Mouse (Mus musculus): ENCODE measurements at regions not wholly inside any gene's neighbourhood (a gene's known extent, or its start where the extent isn't known, plus 50 kb on each side); places are given as distances from the start of the nearest gene placed in this dataset.

GRCm38 (mm10) chr6:31156999-31157398 lies 198.1 kb upstream of the Klf14 start:
- 87% methylated on average over 2 of the region's 2 CpGs for WGBS
- no peak overlapping the region for H3K4me3 ChIP-seq (ENCODE audit: insufficient read depth, low read depth, low read length)
- H3K36me3 ChIP-seq (ENCODE audit: control insufficient read depth, insufficient read depth, low read length): peaks cover 6% of the 10 kb centered on the region; the same call in 1 of the 2 replicates
- H3K4me1 ChIP-seq (ENCODE audit: control insufficient read depth, insufficient read depth, low read length): peaks cover 3% of the 10 kb centered on the region; the same call in 1 of the 2 replicates
- DNase-seq: no peak
- no peak overlapping the region for H3K27ac ChIP-seq (ENCODE audit: insufficient read depth, low read depth, low read length)
- no peak for TF ChIP-seq CTCF (conservative IDR thresholded peaks at IDR 0.05; ENCODE audit: insufficient read depth, insufficient read length, low read depth, low read length)
- no peak for TF ChIP-seq POLR2A (IDR thresholded peaks at IDR 0.05; ENCODE audit: low read depth, low read length)
- no peaks in the 10 kb centered on the region for H3K27me3 ChIP-seq (replicated peaks; ENCODE audit: control insufficient read depth, insufficient read depth, low read length)

GRCm38 (mm10) chr6:31157429-31157828 lies 198.6 kb upstream of the Klf14 start:
- H3K4me3 ChIP-seq (ENCODE audit: insufficient read depth, low read depth, low read length): no peak overlapping the region
- H3K27ac ChIP-seq (ENCODE audit: insufficient read depth, low read depth, low read length): no peak overlapping the region
- 80% methylated on average over 6 of the region's 6 CpGs for WGBS
- no peak for DNase-seq
- peaks cover 3% of the 10 kb centered on the region; the same call in 1 of the 2 replicates for H3K4me1 ChIP-seq (ENCODE audit: control insufficient read depth, insufficient read depth, low read length)
- TF ChIP-seq POLR2A (IDR thresholded peaks at IDR 0.05; ENCODE audit: low read depth, low read length): no peak
- no peak for TF ChIP-seq CTCF (conservative IDR thresholded peaks at IDR 0.05; ENCODE audit: insufficient read depth, insufficient read length, low read depth, low read length)
- peaks cover 5% of the 10 kb centered on the region; the same call in 1 of the 2 replicates for H3K36me3 ChIP-seq (ENCODE audit: control insufficient read depth, insufficient read depth, low read length)
- H3K27me3 ChIP-seq (replicated peaks; ENCODE audit: control insufficient read depth, insufficient read depth, low read length): no peaks in the 10 kb centered on the region

- WGBS: 57% methylated on average over 7 of the region's 7 CpGs
- H3K27me3 ChIP-seq (replicated peaks; ENCODE audit: control insufficient read depth, insufficient read depth, low read length): no peaks in the 10 kb centered on the region
- H3K27ac ChIP-seq (ENCODE audit: insufficient read depth, low read depth, low read length): no peak overlapping the region
- peaks cover 2% of the 10 kb centered on the region; the same call in 1 of the 2 replicates for H3K36me3 ChIP-seq (ENCODE audit: control insufficient read depth, insufficient read depth, low read length)
- no peak for DNase-seq
- no peak overlapping the region for H3K4me3 ChIP-seq (ENCODE audit: insufficient read depth, low read depth, low read length)
- no peak for TF ChIP-seq POLR2A (IDR thresholded peaks at IDR 0.05; ENCODE audit: low read depth, low read length)
- no peak for TF ChIP-seq CTCF (conservative IDR thresholded peaks at IDR 0.05; ENCODE audit: insufficient read depth, insufficient read length, low read depth, low read length)
- peaks cover 3% of the 10 kb centered on the region; the same call in 1 of the 2 replicates for H3K4me1 ChIP-seq (ENCODE audit: control insufficient read depth, insufficient read depth, low read length)
These were observed 199.8 kb upstream of the Klf14 start for GRCm38 (mm10) chr6:31158648-31159047.

GRCm38 (mm10) chr6:31159240-31159639 lies 200.4 kb upstream of the Klf14 start:
- WGBS: 26% methylated on average over 8 of the region's 8 CpGs
- TF ChIP-seq POLR2A (IDR thresholded peaks at IDR 0.05; ENCODE audit: low read depth, low read length) (no peak), CTCF (conservative IDR thresholded peaks at IDR 0.05; ENCODE audit: insufficient read depth, insufficient read length, low read depth, low read length) (no peak)
- H3K4me3 ChIP-seq (ENCODE audit: insufficient read depth, low read depth, low read length): no peak overlapping the region
- H3K36me3 ChIP-seq (ENCODE audit: control insufficient read depth, insufficient read depth, low read length): peaks cover 2% of the 10 kb centered on the region; the same call in 1 of the 2 replicates
- peak; percentile 38 for DNase-seq
- H3K27ac ChIP-seq (ENCODE audit: insufficient read depth, low read depth, low read length): peak overlapping the region; percentile 44; the same call in 1 of the 2 replicates
- H3K4me1 ChIP-seq (ENCODE audit: control insufficient read depth, insufficient read depth, low read length): peaks cover 3% of the 10 kb centered on the region; the same call in 1 of the 2 replicates
- H3K27me3 ChIP-seq (replicated peaks; ENCODE audit: control insufficient read depth, insufficient read depth, low read length): no peaks in the 10 kb centered on the region

DNA sequence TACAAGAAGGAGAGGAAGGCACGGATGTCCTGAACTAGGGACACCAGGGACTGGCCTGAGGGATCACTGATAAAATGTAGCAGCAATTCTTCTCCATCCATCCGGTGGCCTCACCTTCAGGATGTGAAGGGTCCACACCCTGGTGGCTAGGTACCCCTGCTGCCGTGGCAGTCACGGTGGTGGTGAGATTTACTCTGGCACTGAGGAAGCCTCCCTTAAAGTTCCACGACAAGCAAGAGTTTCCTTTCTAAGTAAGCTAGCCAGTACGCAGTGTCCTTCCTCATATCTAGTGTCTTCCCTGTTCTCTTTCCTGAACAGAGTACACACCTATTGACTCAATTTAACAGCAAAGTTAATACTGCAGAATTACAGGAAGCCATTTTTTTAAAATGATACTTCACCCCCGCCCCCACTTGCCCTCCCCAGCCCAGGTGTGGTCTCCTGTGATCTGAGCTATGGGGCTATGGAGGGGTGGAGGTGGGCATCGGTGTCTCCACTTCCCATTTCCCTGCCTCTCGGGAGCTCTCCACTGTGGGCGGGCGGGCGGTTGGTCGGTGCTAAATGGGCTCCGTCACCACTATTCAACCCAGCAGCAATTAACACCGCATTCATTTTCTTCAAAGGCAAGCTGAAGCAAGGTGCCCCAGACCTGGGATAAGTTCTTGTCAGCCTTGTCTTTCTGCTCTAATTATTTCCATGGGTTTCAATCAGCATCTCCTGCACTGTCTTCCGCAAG lies 201.2 kb upstream of the Klf14 start:
- TF ChIP-seq CTCF (conservative IDR thresholded peaks at IDR 0.05; ENCODE audit: insufficient read depth, insufficient read length, low read depth, low read length): no peak
- TF ChIP-seq POLR2A (IDR thresholded peaks at IDR 0.05; ENCODE audit: low read depth, low read length): no peak
- Histone ChIP-seq H3K36me3 (ENCODE audit: control insufficient read depth, insufficient read depth, low read length) (peaks cover 1% of the 10 kb centered on the region; the same call in 1 of the 2 replicates), H3K4me3 (ENCODE audit: insufficient read depth, low read depth, low read length) (no peak overlapping the region), H3K27ac (ENCODE audit: insufficient read depth, low read depth, low read length) (no peak overlapping the region), H3K27me3 (replicated peaks; ENCODE audit: control insufficient read depth, insufficient read depth, low read length) (no peaks in the 10 kb centered on the region), H3K4me1 (ENCODE audit: control insufficient read depth, insufficient read depth, low read length) (peaks cover 3% of the 10 kb centered on the region; the same call in 1 of the 2 replicates)
- WGBS: 64% methylated on average over 16 of the region's 16 CpGs
- no peak for DNase-seq

DNA sequence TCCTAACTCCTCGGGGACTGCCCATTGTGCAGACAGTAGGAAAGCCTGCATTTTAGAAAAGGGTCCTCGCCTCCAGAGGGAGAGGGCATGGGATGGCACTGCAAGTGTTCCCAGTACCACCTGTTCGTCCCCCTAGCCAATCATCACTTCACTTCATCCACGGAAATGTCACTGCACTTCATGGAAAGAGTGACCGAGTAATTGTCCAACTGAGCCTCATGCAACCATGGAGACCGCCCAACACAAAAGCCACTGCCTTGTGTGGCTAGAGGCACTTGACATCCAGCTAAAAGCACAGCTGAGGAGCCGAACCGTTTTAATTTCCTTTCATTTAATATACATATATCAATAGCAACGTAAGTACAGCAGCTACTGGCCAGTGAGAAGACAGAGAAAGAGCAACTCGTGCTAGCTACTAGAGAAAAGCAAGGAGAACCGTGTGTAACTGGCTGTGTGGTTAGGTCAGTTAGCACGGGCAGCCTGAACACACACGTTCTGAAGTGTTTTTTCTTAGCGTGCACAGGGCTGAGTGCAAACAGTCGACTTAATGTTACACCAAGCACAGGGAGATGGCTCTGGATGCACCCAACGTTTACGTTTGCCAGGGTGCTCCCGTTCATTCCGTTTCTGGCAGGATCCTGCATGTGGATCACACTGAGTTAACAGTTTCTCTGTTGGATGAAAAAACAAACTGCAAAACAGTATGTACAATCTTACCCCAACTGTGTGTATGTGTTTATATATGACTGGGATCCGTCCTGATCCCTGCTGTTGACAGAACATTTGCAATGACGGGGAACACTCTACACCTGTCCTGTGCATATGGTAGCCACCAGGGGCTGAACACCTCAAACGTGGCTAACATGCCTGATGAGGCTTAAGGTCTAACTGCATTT lies 202.8 kb upstream of the Klf14 start:
- Histone ChIP-seq H3K27me3 (replicated peaks; ENCODE audit: control insufficient read depth, insufficient read depth, low read length) (no peaks in the 10 kb centered on the region), H3K36me3 (ENCODE audit: control insufficient read depth, insufficient read depth, low read length) (peaks cover 6% of the 10 kb centered on the region; the same call in 1 of the 2 replicates), H3K27ac (ENCODE audit: insufficient read depth, low read depth, low read length) (no peak overlapping the region), H3K4me1 (ENCODE audit: control insufficient read depth, insufficient read depth, low read length) (peaks cover 3% of the 10 kb centered on the region; the same call in 1 of the 2 replicates), H3K4me3 (ENCODE audit: insufficient read depth, low read depth, low read length) (no peak overlapping the region)
- TF ChIP-seq POLR2A (IDR thresholded peaks at IDR 0.05; ENCODE audit: low read depth, low read length): no peak
- WGBS: 85% methylated on average over 22 of the region's 22 CpGs
- no peak for DNase-seq

DNA sequence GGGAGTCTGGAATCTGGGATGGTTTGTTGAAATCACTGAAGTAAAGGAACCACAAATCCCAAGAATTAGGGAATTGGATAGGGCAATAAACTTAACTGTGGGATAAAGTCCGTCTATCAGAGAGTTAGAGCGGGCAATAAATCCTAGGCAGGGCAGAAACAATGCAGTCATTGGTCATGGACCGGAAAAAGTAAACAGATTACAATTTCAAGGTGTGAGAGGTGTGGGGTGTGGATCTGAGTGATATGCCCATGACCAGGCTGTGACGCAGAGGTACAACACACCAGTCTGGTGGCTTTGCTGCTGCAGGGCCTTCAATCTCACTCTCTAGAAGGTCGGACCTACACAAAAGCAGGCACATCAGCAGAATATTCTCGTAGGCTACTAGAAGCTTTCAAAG lies 206.1 kb upstream of the Klf14 start:
- H3K4me3 ChIP-seq (ENCODE audit: insufficient read depth, low read depth, low read length): no peak overlapping the region
- no peak for DNase-seq
- 86% methylated on average over 6 of the region's 6 CpGs for WGBS
- peaks cover 8% of the 10 kb centered on the region; the same call in 1 of the 2 replicates for H3K36me3 ChIP-seq (ENCODE audit: control insufficient read depth, insufficient read depth, low read length)
- no peak overlapping the region for H3K27ac ChIP-seq (ENCODE audit: insufficient read depth, low read depth, low read length)
- peaks cover 5% of the 10 kb centered on the region; the same call in 1 of the 2 replicates for H3K4me1 ChIP-seq (ENCODE audit: control insufficient read depth, insufficient read depth, low read length)
- H3K27me3 ChIP-seq (replicated peaks; ENCODE audit: control insufficient read depth, insufficient read depth, low read length): no peaks in the 10 kb centered on the region
- TF ChIP-seq CTCF (conservative IDR thresholded peaks at IDR 0.05; ENCODE audit: insufficient read depth, insufficient read length, low read depth, low read length) (no peak), POLR2A (IDR thresholded peaks at IDR 0.05; ENCODE audit: low read depth, low read length) (no peak)

Data from kidney, adult 2 months (tissue).